Mouse (Mus musculus) brain, embryonic 14.5 days (tissue): ENCODE measurements around the gene Vrk1.

ENCODE experiments used
- CTCF ChIP-seq: fragments of 200-500 bp; IDR thresholded peaks from 2 replicates; pipeline ENCODE4 v1.5.1; 2012; ENCODE audit warnings: inconsistent platforms, mild to moderate bottlenecking, moderate library complexity, borderline replicate concordance; ENCODE audit not compliant: insufficient read depth, insufficient read length; ENCODE audit errors: extremely low read depth
- POLR2A ChIP-seq: fragments of 200-500 bp; IDR thresholded peaks from 2 replicates; pipeline ENCODE4 v1.6.1; 2012; ENCODE audit warnings: mild to moderate bottlenecking, inconsistent platforms, borderline replicate concordance; ENCODE audit not compliant: poor library complexity, insufficient read depth, insufficient read length, severe bottlenecking; ENCODE audit errors: extremely low read depth

DNA sequence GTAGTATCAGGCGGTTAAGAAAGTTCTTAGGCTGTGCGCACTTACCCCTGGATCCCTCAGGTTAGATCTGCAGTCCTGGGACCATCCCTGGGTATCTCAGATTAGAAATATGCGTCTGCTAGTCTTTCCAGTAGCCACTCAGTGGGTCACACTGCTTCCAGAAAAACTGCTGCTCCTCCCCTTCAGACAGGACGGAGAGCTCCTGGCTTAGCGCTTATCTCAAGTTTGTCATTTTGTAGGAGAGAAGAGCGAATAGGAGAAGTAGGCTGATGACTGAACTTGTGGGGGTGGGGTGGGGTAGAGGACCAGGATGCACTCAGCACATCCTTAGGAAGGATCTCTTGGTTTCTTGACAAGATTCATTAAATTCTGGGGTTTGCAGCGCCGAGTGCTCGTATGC, 13.6 kb downstream of the Vrk1 start:
- TF ChIP-seq CTCF (no peak), POLR2A (no peak)
